Mouse (Mus musculus): ENCODE results near the gene Scamp5. TPM values are rescaled to one million over a fixed set of nuclear protein-coding genes. Genes with fewer than 3 reads are reported as not detected.

The Scamp5 gene
- polyA plus RNA-seq, 1 experiment from 2014 or later: 8.4 TPM

DNA sequence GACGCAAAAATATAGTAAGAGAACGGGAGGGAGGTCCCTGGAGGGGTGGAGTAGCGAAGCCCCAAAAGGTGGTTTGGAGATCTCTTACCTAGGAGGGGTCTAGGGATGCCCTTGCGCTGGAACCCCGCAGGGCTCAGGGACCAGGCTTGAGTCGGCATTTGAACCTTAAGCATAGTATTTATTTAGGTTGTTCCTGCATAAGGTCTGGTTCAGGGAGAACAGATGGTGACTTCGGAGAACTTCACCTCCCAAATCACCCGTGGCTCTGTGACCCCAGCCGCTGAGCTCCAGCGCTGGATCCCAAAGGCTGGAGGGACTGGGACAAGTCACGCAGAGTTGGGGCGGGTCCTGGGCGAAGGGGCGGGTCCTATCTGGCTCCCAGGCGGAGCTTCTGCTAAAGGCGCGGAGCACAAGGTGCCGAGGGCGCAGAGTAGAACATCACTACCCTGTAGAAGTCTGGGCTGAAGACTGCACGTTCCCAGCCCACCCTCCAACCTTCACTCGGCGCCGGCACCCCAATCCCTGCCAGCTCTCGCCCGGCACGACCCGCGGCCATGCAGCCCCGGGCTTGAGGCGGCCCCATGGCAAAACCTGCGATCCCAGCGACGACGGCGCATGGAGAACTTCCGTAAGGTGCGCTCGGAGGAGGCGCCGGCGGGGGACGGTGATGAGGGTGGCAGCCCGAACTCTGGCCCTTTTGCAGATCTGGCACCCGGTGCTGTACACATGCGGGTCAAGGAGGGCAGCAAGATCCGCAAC is 35.9 kb upstream of the Scamp5 start, which contains the start of gene Rpp25:
Rpp25 (plus strand) TSS at position 405 of the 759 bp plus-strand sequence.
- Histone ChIP-seq H3K27me3 (ENCODE audit: insufficient read depth, low read length) (peaks cover 60% of the 10 kb centered on the region), H3K27ac (ENCODE audit: low read depth) (no peak within 1 kb of the TSS), H3K9ac (replicated peaks) (no peak within 1 kb of the TSS), H3K4me1 (ENCODE audit: insufficient read depth) (peaks cover 29% of the 10 kb centered on the region), H3K4me2 (ENCODE audit: low read depth, low read length) (peak within 1 kb of the TSS; percentile 76), H3K4me3 (ENCODE audit: low read depth, low read length) (peak within 1 kb of the TSS; percentile 46), H3K9me3 (ENCODE audit: low read length) (no peaks in the 10 kb centered on the region), H3K36me3 (replicated peaks; ENCODE audit: insufficient read depth, low read length) (no peaks in the 10 kb centered on the region)
- ATAC-seq: peak; percentile 28; the same call in 1 of the 2 replicates
- peak; percentile 56 for DNase-seq
- TF ChIP-seq CTCF (IDR thresholded peaks at IDR 0.05; ENCODE audit: low read depth) (no peak), EP300 (IDR thresholded peaks at IDR 0.05; ENCODE audit: low read depth) (no peak)
- 2% methylated on average over 46 of the region's 46 CpGs for WGBS (ENCODE audit: insufficient replicate concordance)

DNA sequence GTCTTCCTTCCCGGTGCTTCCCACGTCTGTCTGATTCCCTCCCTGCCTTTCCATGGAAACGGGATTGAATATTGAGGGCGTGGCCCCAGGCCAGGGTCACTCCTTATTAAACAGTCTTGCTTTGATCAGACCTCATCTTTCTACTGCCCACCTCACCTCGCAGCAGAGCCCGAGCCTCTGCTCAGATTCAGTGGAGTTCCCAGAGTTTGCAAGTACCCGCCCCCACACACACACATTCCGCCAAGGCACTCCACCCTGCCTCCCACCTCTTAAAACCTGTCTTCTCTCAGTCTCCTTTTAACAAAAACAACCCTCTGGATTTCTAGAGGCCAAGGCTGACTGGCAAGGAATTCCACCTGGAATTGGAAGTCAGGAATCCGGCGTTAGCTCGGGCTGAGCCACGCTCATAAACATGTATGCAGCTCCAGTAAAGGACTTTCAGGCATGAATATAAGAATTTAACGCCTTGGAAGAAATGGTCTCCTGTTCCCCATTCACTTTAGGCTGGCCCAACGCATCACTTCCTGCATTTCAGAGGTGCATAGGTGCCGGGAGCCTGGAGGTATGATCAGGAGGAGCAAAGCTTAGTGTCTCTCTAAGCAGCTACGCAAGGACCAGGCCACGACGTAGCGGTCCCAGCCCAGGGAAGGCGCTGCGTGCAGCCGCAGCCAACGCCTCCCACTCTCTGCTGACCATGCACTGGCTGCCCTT is 35.2 kb upstream of the Scamp5 start:
- Histone ChIP-seq H3K9ac (replicated peaks) (no peak overlapping the region), H3K36me3 (replicated peaks; ENCODE audit: insufficient read depth, low read length) (no peaks in the 10 kb centered on the region), H3K27ac (ENCODE audit: low read depth) (no peak overlapping the region), H3K27me3 (ENCODE audit: insufficient read depth, low read length) (peaks cover 60% of the 10 kb centered on the region), H3K4me3 (ENCODE audit: low read depth, low read length) (peak overlapping the region; percentile 46), H3K4me1 (ENCODE audit: insufficient read depth) (peaks cover 29% of the 10 kb centered on the region), H3K4me2 (ENCODE audit: low read depth, low read length) (peak overlapping the region; percentile 76; the same call in 1 of the 2 replicates), H3K9me3 (ENCODE audit: low read length) (no peaks in the 10 kb centered on the region)
- 8% methylated on average over 23 of the region's 23 CpGs for WGBS (ENCODE audit: insufficient replicate concordance)
- DNase-seq (no peak), ATAC-seq (no peak)
- TF ChIP-seq CTCF (IDR thresholded peaks at IDR 0.05; ENCODE audit: low read depth): no peak
- TF ChIP-seq EP300 (IDR thresholded peaks at IDR 0.05; ENCODE audit: low read depth): no peak

DNA sequence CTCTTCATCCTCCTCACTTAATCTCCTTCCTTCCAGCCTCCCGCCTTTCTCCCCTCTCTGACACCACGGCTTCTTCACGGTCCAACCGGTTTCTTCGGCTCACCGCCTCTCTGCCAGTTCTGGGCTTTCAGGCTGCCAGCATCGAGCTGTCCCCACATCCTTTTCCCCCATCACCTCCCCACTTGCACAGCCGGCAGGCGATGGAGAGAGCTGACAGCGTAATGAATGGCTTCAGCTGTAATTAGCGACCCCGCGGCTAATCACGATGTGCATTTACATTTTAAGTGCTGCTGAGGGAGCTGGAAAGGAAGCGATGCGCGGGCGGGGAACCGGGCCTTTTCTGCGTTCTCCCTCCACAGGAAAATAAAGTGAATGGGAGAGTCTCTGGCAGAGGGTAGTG is 34.0 kb upstream of the Scamp5 start:
- peaks cover 60% of the 10 kb centered on the region for H3K27me3 ChIP-seq (ENCODE audit: insufficient read depth, low read length)
- H3K4me2 ChIP-seq (ENCODE audit: low read depth, low read length): no peak overlapping the region
- H3K27ac ChIP-seq (ENCODE audit: low read depth): no peak overlapping the region
- H3K9me3 ChIP-seq (ENCODE audit: low read length): no peaks in the 10 kb centered on the region
- WGBS (ENCODE audit: insufficient replicate concordance): 3% methylated on average over 20 of the region's 20 CpGs
- ATAC-seq (no peak), DNase-seq (no peak)
- H3K4me3 ChIP-seq (ENCODE audit: low read depth, low read length): no peak overlapping the region
- peaks cover 35% of the 10 kb centered on the region for H3K4me1 ChIP-seq (ENCODE audit: insufficient read depth)
- H3K9ac ChIP-seq (replicated peaks): no peak overlapping the region
- H3K36me3 ChIP-seq (replicated peaks; ENCODE audit: insufficient read depth, low read length): no peaks in the 10 kb centered on the region
- no peak for TF ChIP-seq CTCF (IDR thresholded peaks at IDR 0.05; ENCODE audit: low read depth)
- no peak for TF ChIP-seq EP300 (IDR thresholded peaks at IDR 0.05; ENCODE audit: low read depth)

DNA sequence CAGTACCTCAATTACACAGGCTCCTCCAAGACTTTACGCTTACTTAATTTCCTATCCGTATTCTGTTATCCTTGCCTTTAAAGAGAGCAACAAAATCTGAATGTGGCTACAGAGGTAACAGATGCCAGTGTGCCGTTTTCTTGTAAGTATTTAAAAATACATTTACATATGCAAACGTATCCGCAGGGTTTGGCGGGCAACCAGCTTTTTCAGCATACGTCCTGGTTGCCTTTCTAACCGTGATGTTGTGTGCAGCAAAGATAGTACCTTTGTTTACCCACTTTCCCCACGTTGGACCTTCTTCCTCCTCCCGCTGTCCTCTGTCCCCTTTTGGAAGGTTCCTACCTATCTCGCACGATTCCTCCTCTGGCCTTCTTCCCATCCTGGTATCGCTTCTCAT is 33.6 kb upstream of the Scamp5 start:
- H3K27ac ChIP-seq (ENCODE audit: low read depth): no peak overlapping the region
- H3K36me3 ChIP-seq (replicated peaks; ENCODE audit: insufficient read depth, low read length): no peaks in the 10 kb centered on the region
- ATAC-seq (no peak), DNase-seq (no peak)
- H3K9ac ChIP-seq (replicated peaks): no peak overlapping the region
- peaks cover 35% of the 10 kb centered on the region for H3K4me1 ChIP-seq (ENCODE audit: insufficient read depth)
- peaks cover 60% of the 10 kb centered on the region for H3K27me3 ChIP-seq (ENCODE audit: insufficient read depth, low read length)
- no peak overlapping the region for H3K4me3 ChIP-seq (ENCODE audit: low read depth, low read length)
- H3K9me3 ChIP-seq (ENCODE audit: low read length): no peaks in the 10 kb centered on the region
- WGBS (ENCODE audit: insufficient replicate concordance): 12% methylated on average over 13 of the region's 13 CpGs
- no peak overlapping the region for H3K4me2 ChIP-seq (ENCODE audit: low read depth, low read length)
- no peak for TF ChIP-seq EP300 (IDR thresholded peaks at IDR 0.05; ENCODE audit: low read depth)
- no peak for TF ChIP-seq CTCF (IDR thresholded peaks at IDR 0.05; ENCODE audit: low read depth)

DNA sequence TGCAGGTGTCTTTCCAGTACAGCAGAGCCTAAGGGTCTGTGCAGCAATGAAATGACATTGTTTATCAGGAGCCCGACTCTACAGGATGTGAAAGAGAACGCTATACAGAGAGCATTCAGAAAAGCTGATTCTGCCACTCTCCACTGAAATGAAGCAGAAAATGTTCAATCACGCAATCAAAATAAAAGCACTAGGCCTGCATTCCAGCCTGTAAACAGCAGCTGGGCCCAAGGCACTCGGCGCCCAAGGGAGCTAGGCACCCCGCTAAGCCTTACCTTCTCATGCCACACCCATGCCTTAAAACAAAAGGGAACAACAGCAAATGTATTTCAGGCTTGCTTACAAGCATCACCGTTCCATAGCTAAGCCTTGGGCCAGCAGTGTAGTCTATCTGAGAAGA is 30.7 kb upstream of the Scamp5 start:
- Histone ChIP-seq H3K9ac (replicated peaks) (no peak overlapping the region), H3K36me3 (replicated peaks; ENCODE audit: insufficient read depth, low read length) (no peaks in the 10 kb centered on the region), H3K4me1 (ENCODE audit: insufficient read depth) (peaks cover 10% of the 10 kb centered on the region; the same call in 1 of the 2 replicates), H3K27me3 (ENCODE audit: insufficient read depth, low read length) (peaks cover 36% of the 10 kb centered on the region), H3K27ac (ENCODE audit: low read depth) (no peak overlapping the region), H3K4me3 (ENCODE audit: low read depth, low read length) (no peak overlapping the region), H3K4me2 (ENCODE audit: low read depth, low read length) (no peak overlapping the region), H3K9me3 (ENCODE audit: low read length) (no peaks in the 10 kb centered on the region)
- DNase-seq (no peak), ATAC-seq (no peak)
- no peak for TF ChIP-seq EP300 (IDR thresholded peaks at IDR 0.05; ENCODE audit: low read depth)
- no peak for TF ChIP-seq CTCF (IDR thresholded peaks at IDR 0.05; ENCODE audit: low read depth)
- 62% methylated on average over 7 of the region's 7 CpGs for WGBS (ENCODE audit: insufficient replicate concordance)

DNA sequence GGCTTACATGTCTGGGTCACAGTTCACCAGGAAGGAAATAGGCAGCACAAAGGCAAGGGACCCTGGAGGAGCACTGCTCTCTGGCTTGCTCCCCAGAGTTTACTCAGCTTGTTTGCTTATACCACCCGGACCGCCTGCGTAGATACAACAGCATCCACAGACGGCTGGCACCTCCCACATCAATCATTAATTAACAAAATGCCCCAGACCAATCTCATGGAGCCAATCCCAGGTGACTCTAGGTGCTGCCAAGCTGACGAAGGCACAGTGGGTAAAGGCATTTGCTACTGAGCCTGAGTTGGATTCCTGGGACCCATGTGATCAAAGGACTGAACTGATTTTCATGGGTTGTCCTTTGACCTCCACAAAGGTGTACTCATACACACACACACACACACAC is 29.4 kb upstream of the Scamp5 start:
- 42% methylated on average over 5 of the region's 5 CpGs for WGBS (ENCODE audit: insufficient replicate concordance)
- no peak for DNase-seq
- no peaks in the 10 kb centered on the region for H3K9me3 ChIP-seq (ENCODE audit: low read length)

More for the DNA sequence above, 29.4 kb upstream of the Scamp5 start:
- H3K27ac ChIP-seq (ENCODE audit: low read depth): no peak overlapping the region
- ATAC-seq: peak; percentile 68
- no peak for TF ChIP-seq EP300 (IDR thresholded peaks at IDR 0.05; ENCODE audit: low read depth)
- no peak for TF ChIP-seq CTCF (IDR thresholded peaks at IDR 0.05; ENCODE audit: low read depth)
- no peak overlapping the region for H3K9ac ChIP-seq (replicated peaks)
- peaks cover 6% of the 10 kb centered on the region; the same call in 1 of the 2 replicates for H3K4me1 ChIP-seq (ENCODE audit: insufficient read depth)
- no peak overlapping the region for H3K4me3 ChIP-seq (ENCODE audit: low read depth, low read length)
- H3K36me3 ChIP-seq (replicated peaks; ENCODE audit: insufficient read depth, low read length): no peaks in the 10 kb centered on the region
- no peak overlapping the region for H3K4me2 ChIP-seq (ENCODE audit: low read depth, low read length)
- H3K27me3 ChIP-seq (ENCODE audit: insufficient read depth, low read length): peaks cover 23% of the 10 kb centered on the region
